Mouse (Mus musculus): ENCODE data around the gene Gm15737. TPM values are rescaled to one million over a fixed set of nuclear protein-coding genes. Genes with fewer than 3 reads are reported as not detected.

Gm15737 gene
- polyA plus RNA-seq, 1 experiment from 2014 or later, result 0.05 TPM

GRCm38 (mm10) chr6:92905922-92906321 lies 36.8 kb downstream of the Gm15737 start:
- Histone ChIP-seq H3K4me3 (ENCODE audit: low read depth, low read length) (no peak overlapping the region), H3K9ac (ENCODE audit: low read depth, low read length) (no peak overlapping the region), H3K27ac (ENCODE audit: low read depth, low read length) (no peak overlapping the region), H3K27me3 (replicated peaks; ENCODE audit: control insufficient read depth, insufficient read depth, low read length) (no peaks in the 10 kb centered on the region), H3K36me3 (ENCODE audit: control insufficient read depth, insufficient read depth) (0 out of 2 replicates have a peak, but pooled peaks cover 5% of the 10 kb centered on the region), H3K9me3 (ENCODE audit: control insufficient read depth) (no peaks in the 10 kb centered on the region), H3K4me1 (replicated peaks; ENCODE audit: control insufficient read depth, insufficient read depth, low read length) (no peaks in the 10 kb centered on the region), H3K4me2 (replicated peaks; ENCODE audit: low read depth) (no peak overlapping the region)
- ATAC-seq, result no peak
- WGBS, result 38% methylated on average over 5 of the region's 5 CpGs
- peak; percentile 32 for TF ChIP-seq CTCF (IDR thresholded peaks at IDR 0.05; ENCODE audit: low read depth)

- no peak overlapping the region for H3K9ac ChIP-seq (ENCODE audit: low read depth, low read length)
- H3K4me2 ChIP-seq (replicated peaks; ENCODE audit: low read depth), result no peak overlapping the region
- 0 out of 2 replicates have a peak, but pooled peaks cover 10% of the 10 kb centered on the region for H3K36me3 ChIP-seq (ENCODE audit: control insufficient read depth, insufficient read depth)
- no peak for ATAC-seq
- H3K27ac ChIP-seq (ENCODE audit: low read depth, low read length), result no peak overlapping the region
- H3K4me1 ChIP-seq (replicated peaks; ENCODE audit: control insufficient read depth, insufficient read depth, low read length), result no peaks in the 10 kb centered on the region
- no peak for TF ChIP-seq CTCF (IDR thresholded peaks at IDR 0.05; ENCODE audit: low read depth)
- H3K4me3 ChIP-seq (ENCODE audit: low read depth, low read length), result no peak overlapping the region
- no peaks in the 10 kb centered on the region for H3K9me3 ChIP-seq (ENCODE audit: control insufficient read depth)
- whole genome bisulfite sequencing, result 72% methylated on average over 8 of the region's 8 CpGs
- H3K27me3 ChIP-seq (replicated peaks; ENCODE audit: control insufficient read depth, insufficient read depth, low read length), result no peaks in the 10 kb centered on the region
Observed at GRCm38 (mm10) chr6:92909361-92909760, 40.2 kb downstream of the Gm15737 start.

GRCm38 (mm10) chr6:92910611-92911010 lies 41.5 kb downstream of the Gm15737 start:
- Histone ChIP-seq H3K9ac (ENCODE audit: low read depth, low read length) (no peak overlapping the region), H3K4me2 (replicated peaks; ENCODE audit: low read depth) (no peak overlapping the region), H3K36me3 (ENCODE audit: control insufficient read depth, insufficient read depth) (0 out of 2 replicates have a peak, but pooled peaks cover 9% of the 10 kb centered on the region), H3K27me3 (replicated peaks; ENCODE audit: control insufficient read depth, insufficient read depth, low read length) (no peaks in the 10 kb centered on the region), H3K9me3 (ENCODE audit: control insufficient read depth) (no peaks in the 10 kb centered on the region), H3K4me3 (ENCODE audit: low read depth, low read length) (no peak overlapping the region), H3K27ac (ENCODE audit: low read depth, low read length) (no peak overlapping the region), H3K4me1 (replicated peaks; ENCODE audit: control insufficient read depth, insufficient read depth, low read length) (no peaks in the 10 kb centered on the region)
- 82% methylated on average over 3 of the region's 3 CpGs for WGBS
- ATAC-seq, result no peak
- TF ChIP-seq CTCF (IDR thresholded peaks at IDR 0.05; ENCODE audit: low read depth), result no peak

GRCm38 (mm10) chr6:92920938-92921689 lies 52.0 kb downstream of the Gm15737 start:
- H3K4me1 ChIP-seq (replicated peaks; ENCODE audit: control insufficient read depth, insufficient read depth, low read length), result no peaks in the 10 kb centered on the region
- H3K27ac ChIP-seq (ENCODE audit: low read depth, low read length), result no peak overlapping the region

GRCm38 (mm10) chr6:92921843-92922242 lies 52.7 kb downstream of the Gm15737 start:
- H3K36me3 ChIP-seq (ENCODE audit: control insufficient read depth, insufficient read depth), result no peaks in the 10 kb centered on the region
- H3K27me3 ChIP-seq (replicated peaks; ENCODE audit: control insufficient read depth, insufficient read depth, low read length), result no peaks in the 10 kb centered on the region
- H3K4me3 ChIP-seq (ENCODE audit: low read depth, low read length), result no peak overlapping the region
- no peak for ATAC-seq
- H3K4me1 ChIP-seq (replicated peaks; ENCODE audit: control insufficient read depth, insufficient read depth, low read length), result no peaks in the 10 kb centered on the region
- no peak overlapping the region for H3K9ac ChIP-seq (ENCODE audit: low read depth, low read length)
- H3K4me2 ChIP-seq (replicated peaks; ENCODE audit: low read depth), result no peak overlapping the region
- no peaks in the 10 kb centered on the region for H3K9me3 ChIP-seq (ENCODE audit: control insufficient read depth)
- TF ChIP-seq CTCF (IDR thresholded peaks at IDR 0.05; ENCODE audit: low read depth), result no peak
- no peak overlapping the region for H3K27ac ChIP-seq (ENCODE audit: low read depth, low read length)
- 20% methylated on average over 4 of the region's 4 CpGs for WGBS

More at GRCm38 (mm10) chr6:92920938-92921689, 52.0 kb downstream of the Gm15737 start:
- 51% methylated on average over 10 of the region's 10 CpGs for WGBS
- Histone ChIP-seq H3K9me3 (ENCODE audit: control insufficient read depth) (no peaks in the 10 kb centered on the region), H3K9ac (ENCODE audit: low read depth, low read length) (no peak overlapping the region), H3K27me3 (replicated peaks; ENCODE audit: control insufficient read depth, insufficient read depth, low read length) (no peaks in the 10 kb centered on the region), H3K36me3 (ENCODE audit: control insufficient read depth, insufficient read depth) (no peaks in the 10 kb centered on the region), H3K4me3 (ENCODE audit: low read depth, low read length) (no peak overlapping the region), H3K4me2 (replicated peaks; ENCODE audit: low read depth) (no peak overlapping the region)
- TF ChIP-seq CTCF (IDR thresholded peaks at IDR 0.05; ENCODE audit: low read depth), result no peak
- ATAC-seq, result no peak

- Histone ChIP-seq H3K27ac (ENCODE audit: low read depth, low read length) (no peak overlapping the region), H3K4me3 (ENCODE audit: low read depth, low read length) (no peak overlapping the region), H3K4me2 (replicated peaks; ENCODE audit: low read depth) (no peak overlapping the region), H3K36me3 (ENCODE audit: control insufficient read depth, insufficient read depth) (no peaks in the 10 kb centered on the region), H3K9me3 (ENCODE audit: control insufficient read depth) (no peaks in the 10 kb centered on the region), H3K4me1 (replicated peaks; ENCODE audit: control insufficient read depth, insufficient read depth, low read length) (no peaks in the 10 kb centered on the region), H3K9ac (ENCODE audit: low read depth, low read length) (no peak overlapping the region), H3K27me3 (replicated peaks; ENCODE audit: control insufficient read depth, insufficient read depth, low read length) (no peaks in the 10 kb centered on the region)
- TF ChIP-seq CTCF (IDR thresholded peaks at IDR 0.05; ENCODE audit: low read depth), result no peak
- no peak for ATAC-seq
- whole genome bisulfite sequencing, result 77% methylated on average over 8 of the region's 8 CpGs
Observed at GRCm38 (mm10) chr6:92924536-92924935, 55.4 kb downstream of the Gm15737 start.

All from intestine, postnatal 0 days (tissue).